Mouse (Mus musculus) intestine, postnatal 0 days (tissue): ENCODE measurements around the gene Sgsm3. TPM values are rescaled to one million over a fixed set of nuclear protein-coding genes. Genes with fewer than 3 reads are reported as not detected.
A peak's percentile ranks its signal among the peaks of the same experiment; 100 is the strongest.

Source experiments
- ATAC-seq: fragments of 200-750 bp; cut with Nextera tagmentation; 2 replicates; pipeline ENCODE4 v1.8.0; 2017; ENCODE audit warnings: mild to moderate bottlenecking, moderate TSS enrichment, moderate library complexity
- H3K27ac ChIP-seq: fragments of 300-500 bp; sonication (generic); 2 replicates; pipeline ENCODE4 v1.5.1; 2014; ENCODE audit warnings: mild to moderate bottlenecking, low read depth, low read length, moderate library complexity
- H3K27me3 ChIP-seq: fragments of 300-500 bp; sonication (generic); replicated peaks from 2 replicates; pipeline ENCODE4 v1.6.1; 2014; ENCODE audit warnings: low read length, mixed read lengths; ENCODE audit not compliant: control insufficient read depth, insufficient read depth
- H3K36me3 ChIP-seq: fragments of 300-500 bp; sonication (generic); 2 replicates; pipeline ENCODE4 v1.6.1; 2014; ENCODE audit warnings: mild to moderate bottlenecking, moderate library complexity; ENCODE audit not compliant: control insufficient read depth, insufficient read depth
- H3K4me1 ChIP-seq: fragments of 300-500 bp; sonication (generic); replicated peaks from 2 replicates; pipeline ENCODE4 v1.6.1; 2014; ENCODE audit warnings: antibody characterized with exemption, low read length, mixed read lengths; ENCODE audit not compliant: control insufficient read depth, insufficient read depth
- H3K4me2 ChIP-seq: fragments of 300-500 bp; sonication (generic); replicated peaks from 2 replicates; pipeline ENCODE4 v1.6.1; 2014; ENCODE audit warnings: low read depth, mild to moderate bottlenecking, moderate library complexity
- H3K4me3 ChIP-seq: fragments of 300-500 bp; sonication (generic); 2 replicates; pipeline ENCODE4 v1.5.1; 2014; ENCODE audit warnings: low read depth, low read length
- H3K9ac ChIP-seq: fragments of 300-500 bp; sonication (generic); 2 replicates; pipeline ENCODE4 v1.6.1; 2014; ENCODE audit warnings: mild to moderate bottlenecking, low read depth, low read length
- H3K9me3 ChIP-seq: fragments of 300-500 bp; sonication (generic); 2 replicates; pipeline ENCODE4 v1.6.1; 2016; ENCODE audit warnings: mixed run types; ENCODE audit not compliant: control insufficient read depth
- CTCF ChIP-seq: sonication (generic); IDR thresholded peaks from 2 replicates; pipeline ENCODE4 v1.5.1; 2016; ENCODE audit warnings: low read depth, mild to moderate bottlenecking, control low read depth, antibody characterized with exemption, moderate library complexity
- WGBS: fragments of 180-500 bp; shearing (Covaris S2); extraction: QIAGEN DNeasy Blood & Tissue Kit; methylation state at CpG from one replicate; pipeline ENCODE4 v1.1.7; 2014; 5-methylcytosine and 5-hydroxymethylcytosine counted together
- polyA plus RNA-seq: library from polyadenylated mRNA; unstranded; fragments of >200 nt; fragmentation: Nextera tagmentation; extraction: Ambion mirVana; gene quantifications from 2 replicates; pipeline ENCODE4 v1.2.1, GENCODE M21; 2015

The Sgsm3 gene
- polyA plus RNA-seq, 1 experiment from 2014 or later = 13.4 TPM

GRCm38 (mm10) chr15:81008689-81009123 is 31.1 kb downstream of the Sgsm3 start:
- 60% methylated on average over 10 of the region's 10 CpGs for whole genome bisulfite sequencing
- peak; percentile 76 for TF ChIP-seq CTCF
- Histone ChIP-seq H3K27ac (no peak overlapping the region), H3K9me3 (no peaks in the 10 kb centered on the region), H3K27me3 (no peaks in the 10 kb centered on the region), H3K36me3 (peaks cover 55% of the 10 kb centered on the region), H3K4me2 (no peak overlapping the region), H3K4me3 (no peak overlapping the region), H3K4me1 (no peaks in the 10 kb centered on the region), H3K9ac (no peak overlapping the region)
- no peak; the same call in 1 of the 2 replicates for ATAC-seq

GRCm38 (mm10) chr15:81010114-81010513 is 32.5 kb downstream of the Sgsm3 start:
- ATAC-seq = no peak

DNA sequence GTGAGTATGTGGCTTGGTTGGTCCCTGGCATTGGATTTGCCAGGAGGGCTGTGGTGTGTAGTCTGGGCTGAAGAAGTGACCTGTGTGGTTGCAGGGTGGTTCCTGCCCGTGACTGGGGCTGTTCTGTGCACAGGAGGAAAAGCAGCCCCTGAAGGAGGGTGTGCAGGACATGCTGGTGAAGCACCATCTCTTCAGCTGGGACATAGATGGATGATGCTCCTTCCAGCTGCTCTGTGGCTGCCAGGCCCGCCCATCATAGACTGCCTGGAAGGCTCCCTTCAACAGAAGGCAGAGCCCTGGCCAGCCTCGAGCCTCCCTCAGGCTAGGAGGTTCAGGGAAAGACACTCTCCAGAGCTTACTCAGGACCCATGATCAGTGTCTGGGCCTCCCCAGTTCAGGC is 34.0 kb downstream of the Sgsm3 start:
- TF ChIP-seq CTCF = no peak
- H3K9ac ChIP-seq = no peak overlapping the region
- no peak overlapping the region for H3K4me2 ChIP-seq
- H3K27me3 ChIP-seq = no peaks in the 10 kb centered on the region
- peaks cover 69% of the 10 kb centered on the region for H3K36me3 ChIP-seq
- no peaks in the 10 kb centered on the region for H3K9me3 ChIP-seq
- H3K4me1 ChIP-seq = no peaks in the 10 kb centered on the region
- H3K4me3 ChIP-seq = no peak overlapping the region
- WGBS = 52% methylated on average over 3 of the region's 3 CpGs
- no peak for ATAC-seq
- no peak overlapping the region; the same call in 1 of the 2 replicates for H3K27ac ChIP-seq

More at GRCm38 (mm10) chr15:81010114-81010513, 32.5 kb downstream of the Sgsm3 start:
- WGBS = 86% methylated on average over 7 of the region's 7 CpGs
- no peak overlapping the region for H3K27ac ChIP-seq
- no peak overlapping the region for H3K4me2 ChIP-seq
- no peaks in the 10 kb centered on the region for H3K4me1 ChIP-seq
- H3K27me3 ChIP-seq = no peaks in the 10 kb centered on the region
- H3K9me3 ChIP-seq = no peaks in the 10 kb centered on the region
- H3K4me3 ChIP-seq = no peak overlapping the region
- H3K9ac ChIP-seq = no peak overlapping the region
- peaks cover 59% of the 10 kb centered on the region for H3K36me3 ChIP-seq
- no peak for TF ChIP-seq CTCF

DNA sequence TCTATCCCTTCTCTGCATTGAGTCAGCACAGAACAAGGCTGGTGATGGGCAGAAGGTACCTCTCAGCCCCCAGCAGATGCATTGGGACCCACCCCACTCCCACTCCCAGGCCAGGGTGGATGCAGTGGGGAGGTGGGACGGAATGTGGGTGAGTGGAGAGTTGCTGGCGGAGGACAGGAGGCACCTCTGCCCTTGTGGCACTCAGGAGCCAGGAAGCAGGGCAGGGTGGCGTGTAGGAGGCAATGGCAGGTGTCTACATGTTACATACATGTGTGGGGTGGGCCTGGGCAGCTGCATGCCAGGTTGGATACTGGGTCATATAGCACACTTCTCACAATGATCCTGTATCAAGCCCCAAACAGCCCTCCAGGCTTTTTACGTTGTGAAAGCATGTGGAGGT is 34.8 kb downstream of the Sgsm3 start:
- no peaks in the 10 kb centered on the region for H3K9me3 ChIP-seq
- H3K27me3 ChIP-seq = no peaks in the 10 kb centered on the region
- no peak overlapping the region for H3K27ac ChIP-seq
- no peaks in the 10 kb centered on the region for H3K4me1 ChIP-seq
- 90% methylated on average over 4 of the region's 4 CpGs for WGBS
- H3K36me3 ChIP-seq = peaks cover 76% of the 10 kb centered on the region
- no peak overlapping the region for H3K4me2 ChIP-seq
- H3K9ac ChIP-seq = no peak overlapping the region
- no peak for TF ChIP-seq CTCF
- H3K4me3 ChIP-seq = no peak overlapping the region
- ATAC-seq = no peak

GRCm38 (mm10) chr15:81013186-81013585 is 35.6 kb downstream of the Sgsm3 start:
- H3K9me3 ChIP-seq = no peaks in the 10 kb centered on the region
- H3K4me1 ChIP-seq = no peaks in the 10 kb centered on the region
- TF ChIP-seq CTCF = no peak
- no peaks in the 10 kb centered on the region for H3K27me3 ChIP-seq
- H3K9ac ChIP-seq = no peak overlapping the region
- no peak overlapping the region for H3K4me2 ChIP-seq
- peaks cover 78% of the 10 kb centered on the region for H3K36me3 ChIP-seq
- WGBS = 88% methylated on average over 7 of the region's 7 CpGs
- no peak overlapping the region for H3K4me3 ChIP-seq
- no peak for ATAC-seq
- no peak overlapping the region for H3K27ac ChIP-seq

GRCm38 (mm10) chr15:81015068-81015744 is 37.6 kb downstream of the Sgsm3 start:
- Histone ChIP-seq H3K4me2 (no peak overlapping the region), H3K4me3 (no peak overlapping the region), H3K27me3 (no peaks in the 10 kb centered on the region), H3K36me3 (peaks cover 84% of the 10 kb centered on the region), H3K27ac (no peak overlapping the region), H3K9ac (no peak overlapping the region), H3K4me1 (no peaks in the 10 kb centered on the region), H3K9me3 (no peaks in the 10 kb centered on the region)
- no peak for TF ChIP-seq CTCF
- 78% methylated on average over 5 of the region's 5 CpGs for WGBS
- no peak for ATAC-seq
